Mouse (Mus musculus): ENCODE measurements around the gene Zfhx2.

Gene Zfhx2

DNA sequence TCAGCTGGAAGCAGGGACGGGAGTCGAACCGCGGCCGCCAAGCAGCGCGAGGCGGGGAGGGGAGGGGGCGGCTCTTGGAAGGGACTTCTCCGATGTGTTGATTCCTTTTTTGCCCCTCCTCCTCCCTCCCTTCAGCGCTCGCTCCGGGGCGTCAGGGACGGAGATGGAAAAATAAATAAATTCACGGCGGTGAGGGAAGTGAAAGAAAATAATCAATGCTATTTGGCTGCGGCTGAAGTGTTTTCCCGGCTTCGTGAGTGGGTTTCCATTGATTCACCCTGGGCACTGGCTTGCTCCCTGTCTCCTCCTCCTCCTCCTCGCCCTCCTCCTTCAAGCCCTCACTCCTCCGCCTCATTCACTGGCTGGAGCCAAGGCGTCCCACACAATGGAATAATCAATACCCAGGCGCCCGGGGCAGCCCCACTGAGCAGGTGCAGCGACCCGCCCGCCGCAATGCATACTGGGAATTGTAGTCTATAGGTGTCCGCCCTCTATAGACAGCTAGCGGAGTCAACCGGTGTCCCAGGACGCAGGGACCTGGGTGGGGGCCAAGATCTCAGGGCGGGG is at the start of gene Zfhx2:
Gene Zfhx2, minus strand, starts transcription at position 314 of the 567 bp plus-strand sequence.
- peak; percentile 93 for DNase-seq (ENCODE audit: low read depth, low spot score)
- Histone ChIP-seq H3K36me3 (ENCODE audit: control insufficient read depth, insufficient read depth, low read length, poor library complexity, severe bottlenecking) (no peaks in the 10 kb centered on the region), H3K27me3 (ENCODE audit: control insufficient read depth, insufficient read depth, low read length, poor library complexity, severe bottlenecking) (no peaks in the 10 kb centered on the region)

DNA sequence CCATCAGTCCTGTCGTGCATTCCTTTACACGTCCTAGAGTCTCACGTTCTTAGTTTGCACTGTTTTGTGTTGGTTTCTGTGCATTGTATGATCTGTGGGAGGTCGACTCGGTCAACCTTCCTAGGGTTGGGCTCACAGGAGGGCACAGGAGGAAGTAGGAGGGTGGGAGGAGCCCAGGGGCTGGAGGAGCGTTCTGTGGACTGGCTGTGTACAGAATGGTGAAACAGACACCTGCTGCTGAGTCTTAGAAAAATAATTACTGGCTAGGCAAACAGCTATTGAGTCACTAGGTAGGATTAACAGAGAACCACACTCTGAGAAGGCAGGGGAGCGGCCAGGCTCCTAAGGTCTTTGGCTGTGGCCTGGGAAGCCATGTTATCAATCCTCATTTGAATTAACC is 47.2 kb upstream of the Zfhx2 start:
- no peaks in the 10 kb centered on the region for H3K36me3 ChIP-seq (ENCODE audit: control insufficient read depth, insufficient read depth, low read length, poor library complexity, severe bottlenecking)
- no peaks in the 10 kb centered on the region for H3K27me3 ChIP-seq (ENCODE audit: control insufficient read depth, insufficient read depth, low read length, poor library complexity, severe bottlenecking)
- no peak for DNase-seq (ENCODE audit: low read depth, low spot score)

DNA sequence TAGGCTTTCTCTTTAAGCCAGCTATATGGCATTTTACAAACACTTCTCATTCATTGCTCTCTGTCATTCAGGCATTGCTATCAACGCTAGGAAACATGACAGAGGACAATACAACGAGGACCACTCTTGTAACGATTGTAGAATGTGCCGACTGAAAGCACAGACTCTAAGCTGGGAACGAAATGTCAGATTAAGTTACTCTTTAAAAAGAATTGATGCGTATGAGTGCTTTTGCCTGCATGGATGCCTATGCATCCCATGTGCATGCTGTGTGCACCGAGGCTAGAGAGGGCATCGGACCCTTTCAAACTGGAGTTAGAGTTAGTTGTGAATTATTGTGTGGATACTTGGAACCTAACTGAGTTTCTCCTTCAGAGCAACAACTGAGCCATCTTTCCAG is 43.6 kb upstream of the Zfhx2 start:
- DNase-seq (ENCODE audit: low read depth, low spot score), result no peak
- Histone ChIP-seq H3K27me3 (ENCODE audit: control insufficient read depth, insufficient read depth, low read length, poor library complexity, severe bottlenecking) (no peaks in the 10 kb centered on the region), H3K36me3 (ENCODE audit: control insufficient read depth, insufficient read depth, low read length, poor library complexity, severe bottlenecking) (no peaks in the 10 kb centered on the region)

DNA sequence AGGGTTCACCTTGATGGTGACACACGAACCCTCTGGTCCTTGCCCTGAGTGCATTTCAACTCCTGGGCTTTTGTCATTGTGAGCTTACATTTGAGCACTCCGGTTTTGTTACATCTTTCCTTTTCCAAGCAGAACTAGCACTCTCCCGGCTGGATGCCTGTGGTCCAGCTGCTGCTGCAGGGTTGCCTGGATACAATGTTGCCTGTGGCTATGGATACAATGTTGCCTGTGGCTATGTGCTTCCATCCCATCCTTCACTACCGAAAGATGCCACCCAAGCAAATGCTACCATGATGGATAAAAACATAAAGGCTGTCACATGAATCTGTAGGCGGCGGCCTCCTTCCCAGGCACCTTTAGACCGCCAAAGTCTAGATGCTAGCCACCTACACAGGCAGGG is 34.4 kb upstream of the Zfhx2 start:
- H3K27me3 ChIP-seq (ENCODE audit: control insufficient read depth, insufficient read depth, low read length, poor library complexity, severe bottlenecking), result no peaks in the 10 kb centered on the region
- H3K36me3 ChIP-seq (ENCODE audit: control insufficient read depth, insufficient read depth, low read length, poor library complexity, severe bottlenecking), result no peaks in the 10 kb centered on the region
- no peak for DNase-seq (ENCODE audit: low read depth, low spot score)

DNA sequence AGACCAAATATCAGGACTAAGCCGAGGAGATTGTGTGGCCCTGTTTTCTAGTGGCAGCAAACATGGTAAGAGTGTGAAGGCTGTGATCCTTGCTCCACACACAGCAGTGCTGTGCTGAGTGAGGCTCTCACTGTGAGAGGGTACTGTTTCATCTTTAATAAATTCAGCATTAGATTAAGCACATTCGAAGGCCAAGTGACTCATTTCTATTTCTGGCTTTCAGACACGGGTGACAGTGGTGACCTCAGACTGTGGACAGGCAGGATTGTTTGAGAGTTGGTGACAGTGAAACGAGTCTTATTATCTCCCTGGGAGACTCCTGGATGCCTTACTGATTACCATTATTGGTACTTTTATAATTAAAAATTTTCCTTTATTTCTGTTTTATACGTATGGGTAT is 33.6 kb upstream of the Zfhx2 start:
- H3K36me3 ChIP-seq (ENCODE audit: control insufficient read depth, insufficient read depth, low read length, poor library complexity, severe bottlenecking), result no peaks in the 10 kb centered on the region
- DNase-seq (ENCODE audit: low read depth, low spot score), result no peak
- H3K27me3 ChIP-seq (ENCODE audit: control insufficient read depth, insufficient read depth, low read length, poor library complexity, severe bottlenecking), result no peaks in the 10 kb centered on the region

DNA sequence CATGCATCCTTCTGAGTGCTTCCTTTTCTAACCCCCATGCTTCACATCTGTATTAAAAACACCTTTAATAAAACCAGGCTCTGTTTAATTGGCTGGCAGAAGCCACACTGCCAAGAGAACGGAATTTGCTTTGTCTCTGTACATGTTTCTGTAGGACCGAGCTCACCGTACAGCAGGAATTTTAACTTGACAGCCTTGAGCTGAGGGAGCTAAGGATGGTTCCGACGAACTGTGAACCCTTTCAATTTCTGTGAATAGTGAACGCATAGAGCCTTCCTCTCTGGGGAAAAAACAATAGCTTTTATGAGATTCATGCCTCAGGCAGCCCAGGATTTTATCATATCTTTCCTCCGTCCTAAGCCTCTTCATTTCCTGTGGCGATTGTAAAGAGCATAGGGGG is 30.2 kb upstream of the Zfhx2 start:
- no peaks in the 10 kb centered on the region for H3K36me3 ChIP-seq (ENCODE audit: control insufficient read depth, insufficient read depth, low read length, poor library complexity, severe bottlenecking)
- H3K27me3 ChIP-seq (ENCODE audit: control insufficient read depth, insufficient read depth, low read length, poor library complexity, severe bottlenecking), result no peaks in the 10 kb centered on the region
- DNase-seq (ENCODE audit: low read depth, low spot score), result no peak

DNA sequence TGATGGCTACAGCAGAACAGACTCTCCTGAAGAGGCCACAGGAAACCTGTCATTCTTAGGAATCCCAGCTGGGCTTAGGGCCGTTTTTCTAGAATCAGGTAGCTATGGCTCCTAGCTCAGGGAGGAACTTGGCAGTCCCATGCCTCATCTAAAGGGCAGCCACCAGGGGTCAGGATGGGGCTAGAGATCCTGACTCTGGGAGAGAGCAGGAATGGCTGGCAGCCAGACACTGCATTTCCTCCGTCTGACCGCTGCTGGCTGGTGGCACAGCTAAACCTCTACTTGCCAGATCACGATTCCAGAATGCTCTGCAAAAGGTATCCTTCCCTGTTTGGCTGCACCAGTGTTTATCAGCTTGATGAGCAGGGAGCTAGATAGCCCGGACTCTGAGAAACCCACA is 29.8 kb upstream of the Zfhx2 start:
- H3K36me3 ChIP-seq (ENCODE audit: control insufficient read depth, insufficient read depth, low read length, poor library complexity, severe bottlenecking), result no peaks in the 10 kb centered on the region
- DNase-seq (ENCODE audit: low read depth, low spot score), result peak; percentile 24

DNA sequence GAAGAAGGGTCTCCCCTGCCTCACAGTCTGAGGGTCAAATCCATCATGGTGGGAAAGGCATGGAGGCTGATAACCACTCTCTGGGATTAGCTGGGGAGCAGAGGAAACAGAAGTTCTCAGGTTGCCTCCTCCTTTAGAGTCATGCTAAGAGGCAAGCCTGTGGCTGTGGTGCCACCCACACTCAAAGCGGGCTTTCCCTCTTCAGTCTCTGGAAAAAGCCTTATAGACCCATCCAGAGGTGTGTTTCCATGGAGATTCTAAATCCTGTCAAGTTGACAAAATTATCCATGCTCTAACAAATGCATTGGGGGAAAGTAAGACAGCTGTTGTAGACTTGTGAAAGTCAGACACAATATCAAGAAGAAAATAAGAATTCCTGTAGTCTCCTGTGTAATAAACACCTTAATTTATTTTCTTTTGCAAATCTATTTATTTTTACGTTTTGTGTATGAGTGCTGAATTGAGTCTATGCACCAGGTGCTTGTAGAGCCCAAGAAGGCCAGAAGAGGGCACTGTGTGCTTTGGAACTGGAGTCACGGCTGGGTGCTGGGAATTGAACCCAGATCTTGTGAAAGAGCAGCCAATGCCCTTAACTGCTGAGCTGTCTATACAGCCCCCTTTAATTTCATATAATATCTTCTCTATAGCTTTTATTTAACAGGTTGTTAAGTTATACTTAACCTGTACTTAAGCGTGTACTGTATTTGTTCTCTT is 27.5 kb upstream of the Zfhx2 start:
- no peaks in the 10 kb centered on the region for H3K36me3 ChIP-seq (ENCODE audit: control insufficient read depth, insufficient read depth, low read length, poor library complexity, severe bottlenecking)
- peak; percentile 30 for DNase-seq (ENCODE audit: low read depth, low spot score)

More for the DNA sequence above, 29.8 kb upstream of the Zfhx2 start:
- H3K27me3 ChIP-seq (ENCODE audit: control insufficient read depth, insufficient read depth, low read length, poor library complexity, severe bottlenecking), result no peaks in the 10 kb centered on the region

DNA sequence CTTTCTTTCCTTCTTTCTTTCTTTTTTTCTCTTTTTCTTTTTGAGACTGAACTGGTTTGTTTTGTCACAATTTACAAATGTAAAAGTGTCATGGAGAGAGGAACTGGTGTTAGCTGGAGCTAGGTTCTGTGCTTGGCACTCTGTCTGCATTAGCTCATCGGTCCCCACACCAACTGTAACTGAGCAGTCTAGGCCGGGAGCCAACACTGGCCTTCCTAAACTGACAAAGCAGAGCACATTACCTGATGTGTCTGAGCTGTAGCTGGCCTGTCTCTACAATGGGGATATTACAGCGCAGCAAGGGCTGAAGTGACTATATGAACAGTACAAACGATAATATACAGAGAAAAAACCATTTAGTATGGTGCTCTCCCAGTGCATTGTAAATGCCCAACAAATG is 26.7 kb upstream of the Zfhx2 start:
- DNase-seq (ENCODE audit: low read depth, low spot score), result no peak
- H3K36me3 ChIP-seq (ENCODE audit: control insufficient read depth, insufficient read depth, low read length, poor library complexity, severe bottlenecking), result no peaks in the 10 kb centered on the region
- H3K27me3 ChIP-seq (ENCODE audit: control insufficient read depth, insufficient read depth, low read length, poor library complexity, severe bottlenecking), result peaks cover 2% of the 10 kb centered on the region; the same call in 1 of the 2 replicates

More for the DNA sequence above, 27.5 kb upstream of the Zfhx2 start:
- H3K27me3 ChIP-seq (ENCODE audit: control insufficient read depth, insufficient read depth, low read length, poor library complexity, severe bottlenecking), result peaks cover 2% of the 10 kb centered on the region; the same call in 1 of the 2 replicates

DNA sequence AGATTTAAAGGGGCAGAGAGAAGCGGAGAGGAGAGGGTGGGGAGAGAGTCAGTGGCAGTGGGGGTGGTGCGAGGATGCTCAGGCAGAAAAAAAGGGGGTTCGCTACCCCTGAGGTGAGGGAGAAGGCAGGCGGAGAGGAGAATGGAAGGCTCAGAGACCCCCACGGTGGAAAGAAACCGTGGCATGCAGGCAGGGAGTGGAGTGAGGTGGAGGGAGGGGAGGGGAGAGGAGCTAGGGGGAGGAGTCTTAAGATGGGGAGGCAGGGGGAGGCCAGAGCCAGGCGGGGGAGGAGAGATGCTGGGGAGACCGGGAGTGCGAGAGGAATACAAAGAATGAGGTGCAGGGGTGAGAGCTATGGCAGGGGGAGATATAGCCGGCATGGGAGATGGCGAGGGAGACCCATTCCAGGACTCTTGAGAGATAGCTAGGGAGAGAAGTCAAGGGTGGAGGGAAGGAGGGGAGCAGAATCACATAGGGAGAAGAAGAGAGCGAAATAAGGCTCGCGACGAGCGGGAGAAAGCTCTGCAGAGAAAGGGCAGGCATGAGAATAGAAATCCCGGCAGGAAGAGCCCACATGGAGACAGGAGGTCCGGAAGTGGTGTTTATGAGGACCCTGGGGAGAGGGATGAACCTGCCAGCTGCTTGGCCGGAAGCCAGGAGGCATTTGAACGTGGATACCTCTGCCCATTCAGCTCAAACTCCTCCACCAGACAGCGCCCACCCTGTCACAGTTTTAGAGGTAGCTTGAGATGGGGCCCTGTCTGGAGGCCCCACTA is 24.5 kb upstream of the Zfhx2 start, which contains the start of gene Jph4:
Gene Jph4, minus strand, starts transcription at position 511 of the 776 bp plus-strand sequence.
- H3K27me3 ChIP-seq (ENCODE audit: control insufficient read depth, insufficient read depth, low read length, poor library complexity, severe bottlenecking), result peaks cover 2% of the 10 kb centered on the region; the same call in 1 of the 2 replicates
- no peak for DNase-seq (ENCODE audit: low read depth, low spot score)
- H3K36me3 ChIP-seq (ENCODE audit: control insufficient read depth, insufficient read depth, low read length, poor library complexity, severe bottlenecking), result no peaks in the 10 kb centered on the region

DNA sequence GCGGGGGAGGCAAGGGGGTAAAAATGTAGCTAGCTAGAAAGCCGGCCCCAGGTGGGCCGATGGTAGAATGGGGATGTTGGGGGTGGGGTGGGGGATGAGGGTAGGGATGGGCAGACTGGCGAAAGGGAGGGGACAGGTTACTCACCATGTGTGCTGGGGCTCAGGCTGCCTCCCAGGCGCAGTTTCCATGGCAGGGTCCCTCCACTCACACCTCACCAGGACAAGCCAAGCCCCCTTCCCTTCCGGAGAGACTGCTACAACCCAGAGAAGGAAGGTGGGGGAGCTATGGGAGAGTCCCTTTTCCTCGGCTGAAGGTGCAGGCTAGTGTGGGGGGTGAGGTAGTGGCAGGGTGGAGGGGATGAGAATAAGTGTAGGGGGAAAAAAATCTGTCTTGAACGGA is 23.7 kb upstream of the Zfhx2 start:
- Histone ChIP-seq H3K27me3 (ENCODE audit: control insufficient read depth, insufficient read depth, low read length, poor library complexity, severe bottlenecking) (peaks cover 2% of the 10 kb centered on the region; the same call in 1 of the 2 replicates), H3K36me3 (ENCODE audit: control insufficient read depth, insufficient read depth, low read length, poor library complexity, severe bottlenecking) (no peaks in the 10 kb centered on the region)
- no peak for DNase-seq (ENCODE audit: low read depth, low spot score)

DNA sequence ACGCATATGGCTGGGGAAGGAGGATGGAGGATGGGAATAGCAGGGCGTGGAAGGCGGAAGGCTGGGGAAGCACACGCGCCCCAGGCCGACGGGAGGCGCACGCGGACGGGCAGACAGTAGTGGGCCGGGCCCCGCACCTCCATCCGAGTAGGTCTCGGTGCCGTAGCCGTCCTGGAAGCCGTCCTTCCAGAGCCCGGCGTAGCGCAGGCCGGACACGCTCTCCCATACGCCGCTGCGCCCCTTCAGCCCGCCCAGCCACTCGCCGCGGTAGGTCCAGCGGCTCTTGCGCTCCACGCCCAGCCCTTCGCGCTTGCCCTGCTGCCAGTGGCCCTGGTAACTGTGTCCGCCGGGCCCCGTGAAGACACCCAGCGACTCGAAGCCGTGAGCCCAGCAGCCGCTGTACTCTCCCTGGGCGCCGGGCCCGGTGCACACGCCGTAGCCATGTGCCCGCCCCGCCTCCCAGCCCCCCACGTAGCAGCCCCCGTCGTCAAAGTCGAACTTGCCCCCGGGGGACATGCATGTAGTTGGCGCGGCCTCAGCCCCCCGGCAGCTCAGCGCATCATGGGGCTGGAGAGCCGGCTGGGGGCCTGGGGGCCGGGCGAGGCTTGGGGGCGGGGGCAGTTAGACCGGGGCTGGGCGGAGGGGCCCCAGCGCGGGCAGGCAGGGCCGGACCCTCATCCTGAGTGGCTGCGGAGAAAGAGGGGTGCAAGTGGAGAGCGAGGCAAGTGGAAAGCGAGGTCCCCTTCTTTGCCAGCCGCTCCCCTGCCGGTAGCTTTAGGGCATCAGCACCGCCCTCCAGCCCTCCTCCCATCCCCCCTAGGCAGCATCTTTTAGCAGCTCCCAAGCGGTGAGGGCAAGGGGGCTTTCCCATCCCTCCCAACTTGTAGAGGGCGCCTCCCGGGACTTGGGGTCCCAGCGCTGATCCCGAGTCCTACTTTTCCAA is 22.9 kb upstream of the Zfhx2 start:
- peaks cover 2% of the 10 kb centered on the region; the same call in 1 of the 2 replicates for H3K27me3 ChIP-seq (ENCODE audit: control insufficient read depth, insufficient read depth, low read length, poor library complexity, severe bottlenecking)
- no peaks in the 10 kb centered on the region for H3K36me3 ChIP-seq (ENCODE audit: control insufficient read depth, insufficient read depth, low read length, poor library complexity, severe bottlenecking)
- peak; percentile 37 for DNase-seq (ENCODE audit: low read depth, low spot score)

DNA sequence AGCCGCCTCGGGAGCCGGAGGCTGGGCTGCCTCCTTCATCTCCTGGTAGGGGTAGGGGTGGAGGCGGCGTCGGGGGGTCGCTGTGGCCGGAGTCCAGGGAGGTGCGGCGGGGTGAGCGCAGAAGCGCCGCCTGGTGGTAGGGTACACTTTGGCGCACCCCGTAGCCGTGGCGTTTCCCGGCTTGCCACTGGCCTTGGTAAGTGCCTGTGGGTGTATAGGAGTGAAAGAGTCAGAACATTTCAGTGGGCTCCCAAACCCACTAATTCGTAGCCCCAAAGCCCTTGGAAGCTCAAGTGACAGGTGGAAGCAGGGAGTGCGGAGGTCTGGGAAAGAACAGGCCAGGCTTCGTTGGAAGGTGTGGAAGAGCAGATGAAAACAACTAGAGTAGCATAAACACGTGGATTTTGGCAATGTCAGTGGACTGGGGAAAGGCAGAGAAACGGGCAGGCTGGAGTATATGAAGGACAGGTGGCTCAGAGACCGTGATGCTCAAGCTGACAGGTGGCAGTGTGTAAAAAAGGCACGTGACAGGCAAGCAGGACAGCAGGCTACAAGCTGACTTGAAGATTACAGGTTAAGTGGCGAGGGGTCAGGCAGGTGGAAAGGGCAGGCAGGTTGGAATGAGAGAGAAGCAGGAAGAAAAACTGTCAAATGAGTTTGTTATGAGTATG is 22.0 kb upstream of the Zfhx2 start:
- H3K36me3 ChIP-seq (ENCODE audit: control insufficient read depth, insufficient read depth, low read length, poor library complexity, severe bottlenecking), result no peaks in the 10 kb centered on the region
- DNase-seq (ENCODE audit: low read depth, low spot score), result peak; percentile 46
- H3K27me3 ChIP-seq (ENCODE audit: control insufficient read depth, insufficient read depth, low read length, poor library complexity, severe bottlenecking), result peaks cover 2% of the 10 kb centered on the region; the same call in 1 of the 2 replicates
